Mouse (Mus musculus): ENCODE data around the gene Cyba.

GRCm38 (mm10) chr8:122419881-122420555, 12.7 kb downstream of the Cyba start:
- no peak for TF ChIP-seq CTCF (conservative IDR thresholded peaks at IDR 0.05; ENCODE audit: insufficient read depth, insufficient read length, low read depth, low read length)
- no peak for TF ChIP-seq POLR2A (IDR thresholded peaks at IDR 0.05; ENCODE audit: low read depth, low read length)

All from kidney, adult 2 months (tissue).